Mouse (Mus musculus): Measurements from ENCODE around the gene Klhdc1. TPM values are rescaled to one million over a fixed set of nuclear protein-coding genes. Genes with fewer than 3 reads are reported as not detected.

The Klhdc1 gene
- polyA plus RNA-seq, 1 experiment: 1.8 TPM

DNA sequence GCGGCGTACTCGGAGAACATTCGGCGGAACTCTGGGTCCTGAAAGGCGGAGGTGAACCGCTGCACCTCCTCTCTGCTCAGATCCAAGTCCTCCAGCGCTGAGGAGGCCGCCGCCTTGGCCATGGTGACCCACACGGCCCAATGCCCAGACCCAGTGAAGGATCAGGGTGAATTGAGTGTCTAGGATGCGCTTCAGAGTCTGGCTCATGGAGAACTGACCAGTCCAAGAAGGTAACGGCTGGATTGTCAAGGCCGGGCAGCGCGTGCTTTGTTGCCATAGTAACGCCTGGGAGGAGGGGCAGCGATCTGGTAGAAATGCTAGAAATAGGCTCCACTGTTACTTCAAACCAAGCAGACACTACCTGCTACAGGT is 42.8 kb upstream of the Klhdc1 start, which contains the start of gene Dnaaf2:
Dnaaf2 (minus strand) TSS at position 266 of the 372 bp plus-strand sequence.
- peaks cover 51% of the 10 kb centered on the region for H3K36me3 ChIP-seq (ENCODE audit: control insufficient read depth, insufficient read depth)
- no peaks in the 10 kb centered on the region for H3K27me3 ChIP-seq (ENCODE audit: control insufficient read depth, insufficient read depth, insufficient read length)
- H3K79me2 ChIP-seq (ENCODE audit: control insufficient read depth, insufficient read depth): peaks cover 79% of the 10 kb centered on the region
- peak within 1 kb of the TSS; percentile 90 for H3ac ChIP-seq (ENCODE audit: control insufficient read depth, insufficient read length, low read depth)
- H3K79me3 ChIP-seq (ENCODE audit: low read depth): peaks cover 54% of the 10 kb centered on the region
- no peak for TF ChIP-seq USF1 (IDR thresholded peaks at IDR 0.05; ENCODE audit: low read depth)
- TF ChIP-seq CEBPB (IDR thresholded peaks at IDR 0.05; ENCODE audit: low read depth): no peak
- no peak for TF ChIP-seq FOSL1 (IDR thresholded peaks at IDR 0.05; ENCODE audit: insufficient read depth, low read length, poor library complexity, severe bottlenecking)
- no peak for TF ChIP-seq MYOD1 (IDR thresholded peaks at IDR 0.05; ENCODE audit: control insufficient read depth, insufficient read length, low read depth)
- peak within 1 kb of the TSS; percentile 89 for H3K4me3 ChIP-seq (ENCODE audit: insufficient read depth, poor library complexity, severe bottlenecking)

- no peak for TF ChIP-seq CEBPB (IDR thresholded peaks at IDR 0.05; ENCODE audit: low read depth)
- Histone ChIP-seq H3K79me2 (ENCODE audit: control insufficient read depth, insufficient read depth) (peaks cover 70% of the 10 kb centered on the region), H3ac (ENCODE audit: control insufficient read depth, insufficient read length, low read depth) (no peak overlapping the region), H3K36me3 (ENCODE audit: control insufficient read depth, insufficient read depth) (peaks cover 47% of the 10 kb centered on the region), H3K4me3 (ENCODE audit: insufficient read depth, poor library complexity, severe bottlenecking) (no peak overlapping the region), H3K27me3 (ENCODE audit: control insufficient read depth, insufficient read depth, insufficient read length) (no peaks in the 10 kb centered on the region), H3K79me3 (ENCODE audit: low read depth) (peaks cover 50% of the 10 kb centered on the region)
Observed at GRCm38 (mm10) chr12:69198985-69199384, 42.0 kb upstream of the Klhdc1 start.

GRCm38 (mm10) chr12:69204052-69204833 is 36.7 kb upstream of the Klhdc1 start, which contains the start of gene Gm49384:
Gm49384 (minus strand) TSS chr12:69204267.
- no peak for TF ChIP-seq MAX (IDR thresholded peaks at IDR 0.05)
- TF ChIP-seq MYOD1 (IDR thresholded peaks at IDR 0.05; ENCODE audit: control insufficient read depth, insufficient read length, low read depth): no peak
- no peak for TF ChIP-seq FOSL1 (IDR thresholded peaks at IDR 0.05; ENCODE audit: insufficient read depth, low read length, poor library complexity, severe bottlenecking)
- TF ChIP-seq USF1 (IDR thresholded peaks at IDR 0.05; ENCODE audit: low read depth): no peak
- no peak for TF ChIP-seq CTCF (IDR thresholded peaks at IDR 0.05; ENCODE audit: control insufficient read depth, insufficient read depth, insufficient read length)
- TF ChIP-seq MYOG (IDR thresholded peaks at IDR 0.05; ENCODE audit: control insufficient read depth, extremely low read depth, insufficient read length): no peak
- no peak for TF ChIP-seq CEBPB (IDR thresholded peaks at IDR 0.05; ENCODE audit: low read depth)
- Histone ChIP-seq H3K79me3 (ENCODE audit: low read depth) (peaks cover 8% of the 10 kb centered on the region), H3K27me3 (ENCODE audit: control insufficient read depth, insufficient read depth, insufficient read length) (no peaks in the 10 kb centered on the region), H3K36me3 (ENCODE audit: control insufficient read depth, insufficient read depth) (peaks cover 51% of the 10 kb centered on the region), H3K4me3 (ENCODE audit: insufficient read depth, poor library complexity, severe bottlenecking) (no peak within 1 kb of the TSS), H3ac (ENCODE audit: control insufficient read depth, insufficient read length, low read depth) (no peak within 1 kb of the TSS), H3K79me2 (ENCODE audit: control insufficient read depth, insufficient read depth) (peaks cover 18% of the 10 kb centered on the region)

- Histone ChIP-seq H3K79me3 (ENCODE audit: low read depth) (peaks cover 2% of the 10 kb centered on the region), H3K36me3 (ENCODE audit: control insufficient read depth, insufficient read depth) (peaks cover 46% of the 10 kb centered on the region), H3ac (ENCODE audit: control insufficient read depth, insufficient read length, low read depth) (no peak overlapping the region), H3K27me3 (ENCODE audit: control insufficient read depth, insufficient read depth, insufficient read length) (no peaks in the 10 kb centered on the region), H3K79me2 (ENCODE audit: control insufficient read depth, insufficient read depth) (no peaks in the 10 kb centered on the region), H3K4me3 (ENCODE audit: insufficient read depth, poor library complexity, severe bottlenecking) (no peak overlapping the region)
- TF ChIP-seq CTCF (IDR thresholded peaks at IDR 0.05; ENCODE audit: control insufficient read depth, insufficient read depth, insufficient read length): no peak
- no peak for TF ChIP-seq USF1 (IDR thresholded peaks at IDR 0.05; ENCODE audit: low read depth)
- TF ChIP-seq CEBPB (IDR thresholded peaks at IDR 0.05; ENCODE audit: low read depth): no peak
Observed at GRCm38 (mm10) chr12:69207396-69207795, 33.6 kb upstream of the Klhdc1 start.

DNA sequence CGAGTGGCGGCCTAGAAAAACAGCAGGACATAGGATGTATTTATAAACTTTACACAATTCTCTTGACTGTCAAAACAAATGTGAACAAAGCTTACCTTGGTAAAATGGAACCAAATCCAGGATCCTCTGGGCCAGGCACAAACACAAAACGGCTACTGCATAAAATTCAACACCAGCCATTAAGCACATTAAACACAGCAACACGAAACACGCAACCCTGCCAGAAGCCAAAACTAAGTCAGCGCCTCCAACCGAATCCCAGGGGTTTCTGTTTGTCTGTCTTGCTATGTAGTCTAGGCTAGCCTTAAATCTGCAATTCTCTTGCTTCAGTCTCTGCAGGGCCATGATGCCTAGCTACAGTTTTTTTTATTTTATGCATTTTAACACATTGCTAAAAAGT is 33.0 kb upstream of the Klhdc1 start:
- no peak overlapping the region for H3ac ChIP-seq (ENCODE audit: control insufficient read depth, insufficient read length, low read depth)
- no peak overlapping the region for H3K4me3 ChIP-seq (ENCODE audit: insufficient read depth, poor library complexity, severe bottlenecking)
- no peak for TF ChIP-seq CTCF (IDR thresholded peaks at IDR 0.05; ENCODE audit: control insufficient read depth, insufficient read depth, insufficient read length)
- TF ChIP-seq MYOD1 (IDR thresholded peaks at IDR 0.05; ENCODE audit: control insufficient read depth, insufficient read length, low read depth): no peak
- TF ChIP-seq FOSL1 (IDR thresholded peaks at IDR 0.05; ENCODE audit: insufficient read depth, low read length, poor library complexity, severe bottlenecking): no peak
- no peak for TF ChIP-seq USF1 (IDR thresholded peaks at IDR 0.05; ENCODE audit: low read depth)
- TF ChIP-seq MAX (IDR thresholded peaks at IDR 0.05): no peak
- no peak for TF ChIP-seq MYOG (IDR thresholded peaks at IDR 0.05; ENCODE audit: control insufficient read depth, extremely low read depth, insufficient read length)
- no peak for TF ChIP-seq CEBPB (IDR thresholded peaks at IDR 0.05; ENCODE audit: low read depth)
- H3K79me3 ChIP-seq (ENCODE audit: low read depth): peaks cover 2% of the 10 kb centered on the region
- no peaks in the 10 kb centered on the region for H3K79me2 ChIP-seq (ENCODE audit: control insufficient read depth, insufficient read depth)
- H3K27me3 ChIP-seq (ENCODE audit: control insufficient read depth, insufficient read depth, insufficient read length): no peaks in the 10 kb centered on the region
- H3K36me3 ChIP-seq (ENCODE audit: control insufficient read depth, insufficient read depth): peaks cover 41% of the 10 kb centered on the region

DNA sequence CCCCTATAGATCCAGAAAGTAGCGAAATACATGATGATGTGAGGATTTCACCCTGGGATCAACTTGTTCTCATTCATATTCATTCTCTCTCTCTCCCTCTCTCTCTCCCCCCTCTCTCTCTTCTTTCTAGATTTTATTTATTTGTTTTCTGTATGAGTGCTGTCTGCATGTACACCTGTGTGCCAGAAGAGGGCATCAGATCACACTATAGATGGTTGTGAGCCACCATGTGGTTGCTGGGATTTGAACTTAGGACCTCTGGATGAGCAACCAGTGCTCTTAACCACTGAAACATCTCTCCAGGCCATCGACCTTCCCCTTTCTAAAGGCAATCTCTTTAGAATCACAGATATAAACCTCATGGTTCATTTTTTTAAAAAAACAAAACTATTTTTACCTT is 32.5 kb upstream of the Klhdc1 start:
- H3K27me3 ChIP-seq (ENCODE audit: control insufficient read depth, insufficient read depth, insufficient read length): no peaks in the 10 kb centered on the region
- no peak overlapping the region for H3ac ChIP-seq (ENCODE audit: control insufficient read depth, insufficient read length, low read depth)
- H3K79me3 ChIP-seq (ENCODE audit: low read depth): no peaks in the 10 kb centered on the region
- no peak overlapping the region for H3K4me3 ChIP-seq (ENCODE audit: insufficient read depth, poor library complexity, severe bottlenecking)
- no peaks in the 10 kb centered on the region for H3K79me2 ChIP-seq (ENCODE audit: control insufficient read depth, insufficient read depth)
- H3K36me3 ChIP-seq (ENCODE audit: control insufficient read depth, insufficient read depth): peaks cover 42% of the 10 kb centered on the region
- TF ChIP-seq CEBPB (IDR thresholded peaks at IDR 0.05; ENCODE audit: low read depth) (no peak), MYOD1 (IDR thresholded peaks at IDR 0.05; ENCODE audit: control insufficient read depth, insufficient read length, low read depth) (no peak), MAX (IDR thresholded peaks at IDR 0.05) (no peak), USF1 (IDR thresholded peaks at IDR 0.05; ENCODE audit: low read depth) (no peak), CTCF (IDR thresholded peaks at IDR 0.05; ENCODE audit: control insufficient read depth, insufficient read depth, insufficient read length) (no peak), MYOG (IDR thresholded peaks at IDR 0.05; ENCODE audit: control insufficient read depth, extremely low read depth, insufficient read length) (no peak), FOSL1 (IDR thresholded peaks at IDR 0.05; ENCODE audit: insufficient read depth, low read length, poor library complexity, severe bottlenecking) (no peak)
